Mouse (Mus musculus) thymus, postnatal 0 days (tissue): ENCODE data around the gene Pde6d. TPM values are rescaled to one million over a fixed set of nuclear protein-coding genes. Genes with fewer than 3 reads are reported as not detected.
A peak's percentile ranks its signal among the peaks of the same experiment; 100 is the strongest.

Experiments
- DNase-seq: peaks from one replicate; pipeline ENCODE4 v3.0.0-alpha.2; 2015; ENCODE audit warnings: low spot score
- polyA plus RNA-seq: library from polyadenylated mRNA; unstranded; fragments of >200 nt; fragmentation: Nextera tagmentation; extraction: Ambion mirVana; gene quantifications from 2 replicates; pipeline ENCODE4 v1.2.1, GENCODE M21; 2015

Gene Pde6d
- 52.2 and 55.4 TPM in 2 replicates for polyA plus RNA-seq

DNA sequence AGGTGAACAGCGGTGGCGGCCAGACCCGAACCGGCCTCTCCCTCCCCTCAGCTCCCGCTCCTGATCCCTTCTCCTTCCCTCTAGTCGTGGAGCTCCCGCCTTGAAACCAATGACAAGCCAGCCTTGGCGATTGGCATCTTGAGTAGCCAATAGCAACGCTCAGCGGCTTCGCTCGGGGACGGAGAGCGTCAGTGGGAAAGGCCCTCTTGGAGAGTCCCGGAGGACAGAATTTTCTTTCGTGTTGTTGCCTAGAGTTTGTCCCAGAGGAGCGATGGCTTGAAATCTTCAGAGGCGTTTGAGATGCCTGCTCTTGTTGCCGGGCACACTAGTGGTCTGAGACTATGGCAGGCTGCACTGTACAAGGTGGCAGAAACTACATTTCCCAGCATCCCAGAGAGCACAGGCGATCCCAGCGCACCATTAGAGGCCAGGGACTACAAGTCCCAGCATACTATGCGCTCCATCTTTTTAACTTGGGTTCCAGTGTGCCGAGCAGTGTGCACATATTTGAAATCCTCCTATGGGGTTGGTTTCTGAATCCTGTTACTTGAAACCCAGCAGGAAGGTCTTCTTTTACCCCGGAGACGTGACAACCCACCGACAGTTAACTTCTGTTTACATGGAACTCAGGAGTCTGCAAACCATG is at the start of gene Pde6d, which contains the start of gene Cops7b:
Gene Pde6d (minus strand): TSS at position 179 of the 646 bp plus-strand sequence.
Gene Cops7b (plus strand): TSS at position 454 of the 646 bp plus-strand sequence.
- peak; percentile 94 for DNase-seq

DNA sequence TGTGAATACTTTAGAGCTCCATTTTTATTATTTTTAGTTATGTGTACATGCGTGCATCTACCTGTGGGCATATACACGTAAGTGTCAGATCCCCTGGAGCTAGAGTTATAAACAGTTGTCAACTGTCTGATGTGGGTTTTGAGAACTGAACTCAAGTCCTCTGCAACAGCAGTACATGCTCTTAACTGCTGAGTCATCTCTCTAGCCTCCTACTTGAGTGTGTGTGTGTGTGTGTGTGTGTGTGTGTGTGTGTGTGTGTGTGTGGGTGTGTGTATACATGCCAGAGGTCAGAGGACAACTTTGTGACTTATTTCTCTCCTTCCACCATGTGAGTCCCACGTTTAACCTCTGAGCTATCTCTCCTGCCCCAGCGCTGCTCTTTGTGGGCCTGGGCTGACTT is 48.1 kb upstream of the Pde6d start:
- DNase-seq: no peak

DNA sequence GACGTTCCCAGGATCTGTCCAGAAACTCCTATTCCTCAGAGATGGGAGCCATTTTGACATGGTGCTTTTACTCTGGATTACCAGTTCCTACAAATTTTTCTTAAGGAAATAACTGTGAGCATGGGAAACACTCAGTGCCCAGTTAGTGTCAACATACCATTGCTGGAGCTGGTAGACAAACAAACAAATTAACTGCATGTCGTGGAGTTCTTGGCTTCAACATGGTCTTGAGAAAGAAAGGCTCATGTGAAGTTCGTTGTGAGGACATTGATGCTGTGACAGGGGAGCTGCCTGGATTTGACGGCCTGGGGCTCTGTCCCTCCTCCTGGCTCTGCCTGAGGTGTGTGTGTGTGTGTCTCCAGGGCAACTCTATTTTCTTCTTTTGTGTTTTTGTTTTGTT is 47.5 kb upstream of the Pde6d start:
- DNase-seq: no peak

GRCm38 (mm10) chr1:86628270-86628669 is 45.8 kb upstream of the Pde6d start:
- no peak for DNase-seq

GRCm38 (mm10) chr1:86623001-86624000 is 40.9 kb upstream of the Pde6d start:
- no peak for DNase-seq

DNA sequence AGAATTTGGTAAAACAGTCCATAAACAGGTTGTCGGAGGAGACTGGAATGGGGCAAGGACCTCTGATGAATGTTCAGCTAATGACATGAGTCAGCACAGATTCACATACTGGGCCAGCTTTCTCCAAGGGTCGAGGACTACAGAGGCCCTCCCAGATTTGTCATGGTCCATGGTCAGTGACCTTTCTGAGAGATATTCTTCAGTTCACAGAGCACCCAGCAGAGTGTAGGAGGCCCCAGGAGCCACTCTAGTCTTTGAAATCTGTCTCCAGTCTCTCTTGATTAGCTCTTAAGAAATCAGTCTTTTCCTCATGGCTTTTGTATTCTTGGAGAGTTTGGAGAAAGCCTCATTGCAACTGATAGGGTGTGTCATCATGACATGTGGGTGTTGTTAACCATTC is 39.9 kb upstream of the Pde6d start:
- DNase-seq: no peak

- DNase-seq: peak; percentile 62
These were observed 36.2 kb upstream of the Pde6d start for GRCm38 (mm10) chr1:86618454-86619125.

DNA sequence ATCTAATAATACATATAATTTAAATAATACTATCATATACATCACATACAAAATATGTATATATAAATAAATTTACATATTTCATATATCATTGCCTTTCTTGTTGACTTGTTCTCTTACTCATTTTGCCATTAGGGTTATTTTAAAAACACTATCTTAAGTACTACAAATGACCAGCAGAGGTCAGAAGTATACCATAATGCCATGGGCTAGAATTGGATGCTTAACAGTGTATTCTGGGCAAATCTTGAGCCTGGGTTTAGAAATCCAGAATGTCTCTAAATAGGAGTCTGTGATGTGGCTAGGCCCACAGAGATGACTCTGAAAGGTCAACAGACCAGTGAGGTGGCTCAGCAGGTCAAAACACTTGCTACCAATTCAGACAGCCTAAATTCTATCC is 31.8 kb upstream of the Pde6d start:
- DNase-seq: peak; percentile 8

- no peak for DNase-seq
These were observed 29.7 kb upstream of the Pde6d start for GRCm38 (mm10) chr1:86612081-86612480.

GRCm38 (mm10) chr1:86610954-86611353 is 28.5 kb upstream of the Pde6d start:
- DNase-seq: no peak

DNA sequence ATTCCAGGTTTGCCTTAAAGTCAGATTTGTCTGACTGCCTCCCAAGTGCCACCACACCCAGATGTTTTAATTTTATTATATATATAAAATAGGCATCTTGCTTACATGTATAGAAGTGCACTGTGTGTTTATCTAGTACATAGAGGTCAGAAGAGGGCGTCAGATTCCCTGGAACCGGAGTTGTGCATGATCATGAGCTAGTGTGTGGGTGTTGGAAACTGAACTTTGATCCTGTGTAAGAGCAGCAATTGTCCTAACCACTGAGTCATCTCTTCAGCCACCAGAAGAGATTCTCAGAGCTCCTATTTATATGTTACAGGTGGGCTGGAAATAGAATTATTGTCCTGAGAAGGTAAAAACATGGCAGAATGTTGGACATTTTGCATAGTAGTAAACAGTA is 17.7 kb upstream of the Pde6d start:
- DNase-seq: no peak

DNA sequence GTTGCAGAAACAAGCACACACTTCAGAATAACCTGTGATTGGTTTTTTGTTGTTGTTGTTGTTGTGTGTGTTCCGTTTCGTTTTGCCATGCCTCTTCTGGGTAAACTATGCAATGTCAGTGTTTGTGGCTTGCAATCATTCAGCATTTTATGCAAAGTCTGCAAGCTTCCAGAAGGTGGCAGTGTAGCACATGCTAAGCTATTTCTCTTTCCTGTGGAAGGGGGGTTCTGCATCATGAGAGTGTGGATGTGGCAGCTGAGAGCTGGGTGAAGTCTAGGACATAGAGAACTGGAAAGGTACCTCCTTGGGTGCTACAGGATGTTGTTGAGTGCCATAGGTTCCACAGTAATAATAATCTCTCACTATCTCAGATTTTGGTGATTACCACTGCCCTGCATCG is 16.1 kb upstream of the Pde6d start:
- DNase-seq: peak; percentile 51

GRCm38 (mm10) chr1:86596512-86596911 is 14.1 kb upstream of the Pde6d start:
- no peak for DNase-seq

GRCm38 (mm10) chr1:86595315-86595714 is 12.9 kb upstream of the Pde6d start:
- DNase-seq: no peak

GRCm38 (mm10) chr1:86594539-86594938 is 12.1 kb upstream of the Pde6d start:
- DNase-seq: no peak

- DNase-seq: peak; percentile 80
These were observed 4.6 kb upstream of the Pde6d start for GRCm38 (mm10) chr1:86586992-86587391.

GRCm38 (mm10) chr1:86583709-86584108 is 1.3 kb upstream of the Pde6d start:
- DNase-seq: no peak

GRCm38 (mm10) chr1:86581692-86582450 is 558 bp downstream of the Pde6d start:
- DNase-seq: peak; percentile 21

- no peak for DNase-seq
These were observed 2.0 kb downstream of the Pde6d start for GRCm38 (mm10) chr1:86580426-86580825.

- DNase-seq: no peak
These were observed 10.5 kb downstream of the Pde6d start for GRCm38 (mm10) chr1:86571941-86572340.

DNA sequence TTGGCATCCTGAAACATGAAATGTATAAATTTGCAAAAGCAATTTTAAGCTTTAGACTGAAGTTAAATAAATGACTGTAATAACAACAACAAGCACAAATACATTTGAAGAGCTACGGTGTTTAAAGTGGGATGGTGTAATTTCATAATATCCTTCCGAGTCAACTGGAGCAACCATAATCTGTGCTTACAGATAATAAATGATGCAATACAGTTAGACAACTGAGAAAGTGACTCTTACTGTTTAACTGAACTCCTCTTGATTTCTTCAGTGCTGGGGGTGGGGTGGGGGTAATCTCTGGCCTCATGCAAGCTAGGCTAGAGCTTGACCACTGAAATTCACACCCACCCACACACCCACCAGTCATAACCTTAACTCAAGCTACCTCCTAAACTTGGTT is 11.0 kb downstream of the Pde6d start:
- no peak for DNase-seq
